Comparison of ENCODE assay signal across 23 mouse cellular contexts in the genomic region with DNA sequence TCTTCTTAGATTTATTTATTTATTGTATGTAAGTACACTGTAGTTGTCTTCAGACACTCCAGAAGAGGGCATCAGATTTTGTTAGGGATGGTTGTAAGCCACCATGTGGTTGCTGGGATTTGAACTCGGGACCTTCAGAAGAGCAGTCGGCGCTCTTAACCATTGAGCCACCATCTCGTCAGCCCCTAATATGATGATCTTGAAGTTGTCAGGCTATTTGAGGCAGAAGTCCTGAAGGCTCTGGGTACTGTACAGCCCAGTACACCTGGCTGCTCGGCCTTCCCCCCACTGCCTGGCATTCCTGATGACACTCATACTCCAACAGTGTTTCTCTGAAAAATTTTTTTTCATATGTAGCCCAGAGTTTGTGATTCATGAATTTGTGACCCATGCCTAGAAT. TPM values are rescaled to one million over a fixed set of nuclear protein-coding genes. Genes with fewer than 3 reads are reported as not detected.
"Had no signal": no experiment of that assay in that cellular context is flagged by ENCODE, and none has a peak within 500 bp of the region (broad histone marks: within the 10 kb centered on the region; RNA-seq: fewer than 3 reads in every experiment).

No protein-coding gene starts in this region.

RNA-seq across cellular contexts. Expression of a gene that starts 8.3 kb away (rescaled TPM):
- total RNA-seq: granulocyte monocyte progenitor cell, adult 5-6 weeks had no signal
- polyA plus RNA-seq: embryonic facial prominence, embryonic 15.5 days; erythroblast, embryonic 14.5 days; heart, embryonic 10.5 days had no signal

RNA-seq across cellular contexts. Expression of a gene that starts 27.8 kb away (rescaled TPM):
- total RNA-seq: forebrain, postnatal 0 days; gastrocnemius, adult 18-20 months; gastrocnemius, adult 2 months; gastrocnemius, adult 8-10 months; gastrocnemius, postnatal 10 days; gastrocnemius, postnatal 14 days; gastrocnemius, postnatal 25 days; gastrocnemius, postnatal 36 days; gastrocnemius, postnatal 4 days; heart, adult 18-20 months; heart, adult 2 months; heart, adult 8-10 months had no signal
- polyA plus RNA-seq: cortical plate, adult 2 months; forebrain, embryonic 13.5 days; forebrain, embryonic 14.5 days; forebrain, embryonic 15.5 days; forebrain, embryonic 16.5 days; forebrain, postnatal 0 days; frontal cortex, adult 2 months; gonadal fat pad, adult 2 months; heart, adult 2 months had no signal
